Comparison of ENCODE assay signal across 8 mouse cellular contexts in genomic region chr3:90292345-90293275, GRCm38 (mm10). TPM values are rescaled to one million over a fixed set of nuclear protein-coding genes. Genes with fewer than 3 reads are reported as not detected.
DNase-seq lines count a peak whose midpoint lies in the region; ATAC-seq lines count a peak whose summit lies in the region.

Gatad2b (plus strand) TSS chr3:90293178.

- peak within 1 kb of the TSS; percentile 87 for H3K4me2 ChIP-seq in lung, embryonic 16.5 days (ENCODE audit: low read depth, low read length)

- H3K9ac ChIP-seq in lung, embryonic 16.5 days (ENCODE audit: low read length): peak within 1 kb of the TSS; percentile 92

- peak; percentile 98 to 99 for ATAC-seq in hematopoietic stem cell, adult 5-6 weeks (replicated peaks in 1 of 2; ENCODE audit: insufficient read depth in 1 of 2, low FRiP score in 2 of 2, low TSS enrichment in 1 of 2, low read depth in 1 of 2, poor library complexity in 2 of 2, severe bottlenecking in 2 of 2)
- ATAC-seq in lung, embryonic 16.5 days (ENCODE audit: low read depth): peak; percentile 99

- peak within 1 kb of the TSS; percentile 97 for H3K27ac ChIP-seq in lung, embryonic 16.5 days (ENCODE audit: low read length)

- H3K36me3 ChIP-seq in lung, embryonic 16.5 days (ENCODE audit: control insufficient read depth, insufficient read depth, low read length): no peaks in the 10 kb centered on the region

- H3K9me3 ChIP-seq in lung, embryonic 16.5 days (ENCODE audit: control insufficient read depth, low read length): no peaks in the 10 kb centered on the region

- DNase-seq in MEL-GATA-1-ER (ENCODE audit: extremely low read depth, low read depth): peak; percentile 100
- peak; percentile 99 for DNase-seq in cerebellum, adult 8-10 months
- peak; percentile 100 for DNase-seq in forelimb bud, embryonic 11.5 days (ENCODE audit: low read depth, low spot score)
- DNase-seq in layer of hippocampus, adult 9-10 months (ENCODE audit: low spot score): peak; percentile 100
- DNase-seq in ovary, postnatal 10 days (ENCODE audit: low spot score): peak; percentile 92
- DNase-seq in thymus, postnatal 10 days (ENCODE audit: low spot score in 2 of 2): peak; percentile 98

- no peaks in the 10 kb centered on the region for H3K27me3 ChIP-seq in lung, embryonic 16.5 days (ENCODE audit: control insufficient read depth, insufficient read depth, low read depth, low read length)

- WGBS in lung, embryonic 16.5 days: under 1% methylated on average over 43 of the region's 47 CpGs

- peaks cover 24% of the 10 kb centered on the region for H3K4me1 ChIP-seq in lung, embryonic 16.5 days (replicated peaks; ENCODE audit: control insufficient read depth, insufficient read depth, low read length)

- H3K4me3 ChIP-seq in lung, embryonic 16.5 days (ENCODE audit: low read length): peak within 1 kb of the TSS; percentile 89

RNA-seq across cellular contexts. Expression of gene Gatad2b, which starts in this region (rescaled TPM):
- 33.5 and 34.1 TPM in 2 replicates for total RNA-seq in hematopoietic stem cell, adult 5-6 weeks (2017)
- 11.3 and 11.4 TPM in 2 replicates for polyA plus RNA-seq in lung, embryonic 16.5 days (2015; fragmentation: Nextera tagmentation; extraction: Ambion mirVana)

Comparison
In these comparisons a context has a peak if more than half of its experiments do, and no peak if none do; other contexts are left out.
1. Peak in every context shown above with its lines: DNase-seq, ATAC-seq, H3K4me3 ChIP-seq and H3K27ac ChIP-seq.